Mouse (Mus musculus) spleen, postnatal 0 days (tissue): ENCODE data around the gene Sde2. TPM values are rescaled to one million over a fixed set of nuclear protein-coding genes. Genes with fewer than 3 reads are reported as not detected.

Source experiments
- polyA plus RNA-seq: library from polyadenylated mRNA; unstranded; fragments of >200 nt; fragmentation: Nextera tagmentation; extraction: Ambion mirVana; gene quantifications from 2 replicates; pipeline ENCODE4 v1.2.1, GENCODE M21; 2015

The Sde2 gene
- 25.3 and 27.8 TPM in 2 replicates for polyA plus RNA-seq

DNA sequence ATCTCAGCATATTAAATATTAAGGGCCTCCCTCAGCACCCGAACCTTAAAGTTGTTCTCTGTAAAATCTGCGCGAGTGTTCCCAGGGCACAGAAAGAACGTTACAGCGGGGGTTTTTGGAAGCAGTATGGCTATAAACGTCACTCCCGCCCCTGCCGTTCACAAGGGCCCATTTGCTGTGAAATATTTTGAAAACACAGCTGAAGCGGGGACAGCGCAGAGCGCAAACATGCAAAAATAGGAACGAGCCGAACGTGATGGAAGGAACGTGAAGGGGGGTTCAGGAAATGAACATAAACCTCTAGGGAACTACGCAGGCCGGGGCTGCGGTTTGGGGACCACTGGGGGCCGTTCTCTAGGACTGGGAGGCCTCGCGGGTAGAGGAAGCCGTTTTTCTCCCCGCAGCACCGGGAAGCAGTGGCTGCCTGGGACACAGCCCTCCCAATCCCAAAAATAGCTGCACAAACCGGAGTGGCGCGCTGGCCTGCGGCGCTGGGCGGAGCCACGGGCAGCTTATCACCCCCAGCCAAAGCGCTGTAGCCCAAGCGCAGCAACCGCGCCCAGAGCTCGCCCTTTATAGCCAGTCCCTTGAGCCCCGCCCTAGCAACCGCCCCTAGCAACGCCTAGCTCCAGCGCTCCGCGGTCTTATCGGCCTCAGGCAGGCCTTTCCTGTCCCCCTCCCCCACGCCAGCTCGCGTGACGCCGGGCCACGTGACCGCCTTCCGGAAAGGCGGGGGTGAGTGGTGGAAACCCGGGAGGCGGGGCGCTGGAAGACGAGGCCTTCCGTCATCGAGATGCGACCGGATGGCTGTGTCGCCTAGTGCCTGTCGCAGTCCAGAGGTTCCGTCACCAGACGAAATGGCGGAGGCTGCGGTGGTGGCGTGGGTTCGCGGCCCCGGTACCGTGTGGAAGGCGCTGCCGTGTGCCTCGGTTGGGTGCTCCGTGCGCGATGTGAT, at the start of gene Sde2:
Gene Sde2, plus strand, starts transcription at position 812 of the 955 bp plus-strand sequence.

DNA sequence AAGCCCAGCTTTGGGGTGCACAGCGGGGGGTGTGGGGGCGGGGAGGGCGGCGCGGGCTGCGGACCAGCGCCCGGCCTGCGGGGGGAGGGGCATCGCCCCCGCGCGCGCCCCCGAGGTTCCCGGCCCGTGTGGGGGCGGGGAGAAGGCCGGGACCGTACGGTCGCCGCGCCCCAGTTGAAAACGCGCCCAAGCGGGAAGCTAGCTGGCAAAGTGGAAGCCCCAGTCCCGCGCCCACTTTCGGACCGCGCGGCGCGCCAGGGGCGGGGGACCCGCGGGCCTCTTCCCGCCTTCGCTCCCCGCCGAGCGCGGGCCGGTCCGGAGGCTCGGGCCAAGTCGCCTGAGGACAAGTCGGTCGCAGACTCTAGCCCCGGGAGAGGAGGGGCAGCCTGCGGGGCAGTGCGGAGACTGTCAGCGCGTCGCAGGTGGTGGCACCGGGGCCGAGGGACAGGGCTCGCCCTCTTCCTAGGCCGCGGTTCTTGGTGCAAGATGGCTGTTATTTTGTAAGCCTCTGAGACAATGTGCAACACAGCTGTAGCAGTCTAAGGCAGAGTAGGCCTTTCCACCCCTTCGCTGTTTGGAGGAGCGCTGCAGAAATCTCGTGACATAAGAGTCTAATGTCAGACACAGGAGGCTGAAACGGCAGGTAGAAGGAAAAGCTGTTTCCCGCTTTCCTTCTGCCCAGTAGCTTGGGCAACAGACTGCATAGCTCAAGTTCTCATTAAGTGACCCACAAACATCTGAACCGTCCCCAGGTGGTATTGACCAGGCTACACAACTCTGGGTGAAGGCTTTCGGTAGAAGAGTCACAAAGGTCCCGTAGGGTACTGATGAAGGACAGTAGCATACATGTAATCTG, 36.8 kb upstream of the Sde2 start, which contains the start of gene H3f3a:
Gene H3f3a, minus strand, starts transcription at position 59 of the 856 bp plus-strand sequence.

DNA sequence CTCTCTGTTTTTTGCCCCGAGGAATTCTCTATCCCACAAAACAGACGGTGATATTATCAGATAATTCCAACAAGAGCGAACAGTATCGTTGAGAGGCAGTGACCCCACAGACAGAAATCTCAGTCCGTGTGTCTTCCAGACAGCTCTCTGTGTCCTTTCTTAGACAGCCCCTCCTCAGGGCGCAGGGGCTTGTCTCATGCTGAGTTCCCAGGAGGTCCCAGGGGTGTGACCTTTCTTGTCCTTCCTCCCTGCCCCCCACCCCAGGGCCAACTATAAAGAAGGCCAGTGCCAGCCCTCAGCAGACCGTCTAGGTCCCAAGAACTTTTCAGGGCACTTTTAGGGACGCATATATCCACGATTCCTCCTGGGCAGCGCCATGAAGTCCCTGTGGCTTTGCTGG, 41.9 kb downstream of the Sde2 start, which contains the start of gene Lefty2:
Gene Lefty2, plus strand, starts transcription at position 301 of the 400 bp plus-strand sequence.

DNA sequence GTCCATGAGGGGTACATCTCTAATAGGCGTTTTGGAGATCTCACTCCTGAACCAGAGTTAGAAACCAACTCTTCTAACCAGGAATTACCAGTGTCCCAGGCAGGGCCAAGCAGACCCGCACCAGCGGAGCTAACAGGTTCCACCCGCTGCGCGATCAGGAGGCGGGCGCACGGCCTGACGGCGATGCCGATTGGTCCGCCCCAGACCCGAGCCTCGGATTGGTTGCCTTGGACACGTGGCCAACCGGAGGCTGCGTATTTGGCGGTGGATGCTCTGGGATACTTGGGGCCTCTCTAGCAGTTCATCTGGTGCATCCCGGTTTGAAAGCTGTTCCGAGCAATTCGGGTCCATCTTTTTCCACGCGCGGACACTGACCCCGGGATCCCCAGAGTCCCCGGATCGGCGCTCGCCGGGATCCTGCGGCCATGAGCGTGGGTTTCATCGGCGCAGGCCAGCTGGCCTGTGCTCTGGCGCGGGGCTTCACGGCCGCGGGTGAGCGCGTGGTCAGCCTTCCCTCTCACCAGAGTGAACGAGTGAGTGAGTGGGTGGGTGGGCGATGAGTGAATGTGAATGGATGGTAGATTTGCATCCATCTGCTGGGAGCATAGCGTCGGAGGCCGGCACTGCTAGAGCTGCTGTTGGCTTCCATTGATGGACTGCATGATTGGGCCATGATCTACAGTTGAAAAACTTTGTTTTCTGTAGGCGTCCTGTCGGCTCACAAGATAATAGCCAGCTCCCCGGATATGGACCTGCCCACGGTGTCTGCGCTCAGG, 53.3 kb downstream of the Sde2 start, which contains the start of gene Pycr2:
Gene Pycr2, plus strand, starts transcription at position 255 of the 776 bp plus-strand sequence.

Other genes with a start within 250 kb of the Sde2 start
- 12.7 and 13.4 TPM in 2 replicates for gene Lin9, start 210.0 kb upstream of the Sde2 start, polyA plus RNA-seq
- gene Mixl1, start 154.1 kb upstream of the Sde2 start, polyA plus RNA-seq: not detected in 2 replicates
- 11.3 and 13.9 TPM in 2 replicates for gene Acbd3, start 125.1 kb upstream of the Sde2 start, polyA plus RNA-seq
- 2,428 and 2,593 TPM in 2 replicates for gene H3f3a, start 37.2 kb upstream of the Sde2 start, polyA plus RNA-seq
- 0.05 TPM in 1 of 2 replicates, not detected in the other for gene Lefty2, start 42.0 kb downstream of the Sde2 start, polyA plus RNA-seq
- gene Pycr2, start 53.2 kb downstream of the Sde2 start, polyA plus RNA-seq: 82.2 and 100 TPM in 2 replicates
- gene Lefty1, start 83.9 kb downstream of the Sde2 start, polyA plus RNA-seq: 4.7 and 4.9 TPM in 2 replicates
- gene Tmem63a, start 91.2 kb downstream of the Sde2 start, polyA plus RNA-seq: 11.9 and 12.4 TPM in 2 replicates
- 2.4 and 3.7 TPM in 2 replicates for gene Ephx1, start 169.8 kb downstream of the Sde2 start, polyA plus RNA-seq
- not detected in 2 replicates for gene 9130409I23Rik, start 200.1 kb downstream of the Sde2 start, polyA plus RNA-seq